Mouse (Mus musculus) megakaryocyte, embryonic 14.5 days (primary cell): Measurements from ENCODE around the gene Nt5c1a.

Source experiments
- FLI1 ChIP-seq: IDR thresholded peaks from 2 replicates; pipeline ENCODE4 v1.6.1; 2012; ENCODE audit warnings: low read length, inconsistent platforms, mixed read lengths
- GATA1 ChIP-seq: IDR thresholded peaks from 3 replicates; pipeline ENCODE4 v1.6.1; 2012; ENCODE audit warnings: mixed read lengths, low read length, inconsistent platforms, borderline replicate concordance

- TF ChIP-seq GATA1 = no peak
- no peak for TF ChIP-seq FLI1
Measured at GRCm38 (mm10) chr4:123200771-123201185, 526 bp upstream of the Nt5c1a start.
